Mouse (Mus musculus): ENCODE data around the gene Fgf22. TPM values are rescaled to one million over a fixed set of nuclear protein-coding genes. Genes with fewer than 3 reads are reported as not detected.

Gene Fgf22
- total and polyA plus RNA-seq, 2 experiments from 2014 or later = 1.0 to 1.7 TPM

- DNase-seq = no peak
- Histone ChIP-seq H3K27me3 (ENCODE audit: insufficient read depth, low read length) (no peaks in the 10 kb centered on the region), H3K9ac (no peak overlapping the region), H3K36me3 (ENCODE audit: insufficient read depth) (peaks cover 26% of the 10 kb centered on the region), H3K27ac (ENCODE audit: low read depth, low read length) (no peak overlapping the region), H3K4me2 (ENCODE audit: low read depth) (no peak overlapping the region), H3K4me3 (ENCODE audit: low read depth, low read length) (no peak overlapping the region), H3K4me1 (ENCODE audit: insufficient read depth) (no peaks in the 10 kb centered on the region), H3K9me3 (ENCODE audit: low read length) (no peaks in the 10 kb centered on the region)
- TF ChIP-seq CTCF (IDR thresholded peaks at IDR 0.05; ENCODE audit: low read depth) = no peak
- no peak for ATAC-seq
- 53% methylated on average over 13 of the region's 13 CpGs for WGBS
These were observed 25.4 kb upstream of the Fgf22 start for GRCm38 (mm10) chr10:79729357-79729965.

DNA sequence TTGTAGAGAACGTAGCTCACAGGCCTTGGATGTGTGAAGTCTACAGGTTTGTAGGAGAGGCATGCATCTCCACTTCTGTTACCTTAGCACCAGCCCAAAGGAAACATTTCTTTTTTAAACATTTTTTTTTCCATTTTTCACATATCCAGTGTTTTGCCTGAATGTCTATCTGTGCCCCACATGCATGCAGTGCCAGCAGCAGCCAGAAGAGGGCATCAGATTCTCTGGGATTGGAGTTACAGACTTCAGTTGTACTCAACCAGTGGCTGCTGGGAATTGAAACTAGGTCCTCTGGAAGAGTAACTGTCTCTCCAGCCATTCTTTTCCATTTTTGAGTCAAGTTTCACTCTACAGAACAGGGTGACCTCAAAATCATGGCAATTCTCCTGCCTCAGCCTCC lies 22.4 kb upstream of the Fgf22 start:
- Histone ChIP-seq H3K4me1 (ENCODE audit: insufficient read depth) (no peaks in the 10 kb centered on the region), H3K36me3 (ENCODE audit: insufficient read depth) (peaks cover 52% of the 10 kb centered on the region), H3K9ac (no peak overlapping the region), H3K27ac (ENCODE audit: low read depth, low read length) (no peak overlapping the region), H3K4me3 (ENCODE audit: low read depth, low read length) (no peak overlapping the region), H3K9me3 (ENCODE audit: low read length) (no peaks in the 10 kb centered on the region), H3K27me3 (ENCODE audit: insufficient read depth, low read length) (no peaks in the 10 kb centered on the region), H3K4me2 (ENCODE audit: low read depth) (no peak overlapping the region)
- DNase-seq = no peak
- ATAC-seq = no peak
- TF ChIP-seq CTCF (IDR thresholded peaks at IDR 0.05; ENCODE audit: low read depth) = peak; percentile 53
- 95% methylated on average over 1 of the region's 1 CpGs for WGBS

GRCm38 (mm10) chr10:79733847-79734246 lies 21.0 kb upstream of the Fgf22 start:
- H3K36me3 ChIP-seq (ENCODE audit: insufficient read depth) = peaks cover 65% of the 10 kb centered on the region
- no peak overlapping the region for H3K27ac ChIP-seq (ENCODE audit: low read depth, low read length)
- no peaks in the 10 kb centered on the region for H3K4me1 ChIP-seq (ENCODE audit: insufficient read depth)
- DNase-seq = no peak
- TF ChIP-seq CTCF (IDR thresholded peaks at IDR 0.05; ENCODE audit: low read depth) = no peak
- no peak for ATAC-seq
- H3K9ac ChIP-seq = no peak overlapping the region
- H3K9me3 ChIP-seq (ENCODE audit: low read length) = 0 out of 2 replicates have a peak, but pooled peaks cover 5% of the 10 kb centered on the region
- H3K4me2 ChIP-seq (ENCODE audit: low read depth) = no peak overlapping the region
- H3K4me3 ChIP-seq (ENCODE audit: low read depth, low read length) = no peak overlapping the region
- WGBS = 94% methylated on average over 15 of the region's 15 CpGs
- H3K27me3 ChIP-seq (ENCODE audit: insufficient read depth, low read length) = no peaks in the 10 kb centered on the region

GRCm38 (mm10) chr10:79735361-79735760 lies 19.5 kb upstream of the Fgf22 start:
- Histone ChIP-seq H3K9ac (no peak overlapping the region), H3K27me3 (ENCODE audit: insufficient read depth, low read length) (no peaks in the 10 kb centered on the region), H3K4me1 (ENCODE audit: insufficient read depth) (no peaks in the 10 kb centered on the region), H3K9me3 (ENCODE audit: low read length) (peaks cover 13% of the 10 kb centered on the region; the same call in 1 of the 2 replicates), H3K4me2 (ENCODE audit: low read depth) (no peak overlapping the region), H3K4me3 (ENCODE audit: low read depth, low read length) (no peak overlapping the region), H3K27ac (ENCODE audit: low read depth, low read length) (no peak overlapping the region), H3K36me3 (ENCODE audit: insufficient read depth) (peaks cover 81% of the 10 kb centered on the region)
- ATAC-seq (no peak), DNase-seq (no peak)
- no peak for TF ChIP-seq CTCF (IDR thresholded peaks at IDR 0.05; ENCODE audit: low read depth)
- 41% methylated on average over 42 of the region's 52 CpGs for WGBS

GRCm38 (mm10) chr10:79736706-79737105 lies 18.2 kb upstream of the Fgf22 start:
- H3K27ac ChIP-seq (ENCODE audit: low read depth, low read length) = no peak overlapping the region
- no peak overlapping the region for H3K9ac ChIP-seq
- no peak overlapping the region for H3K4me2 ChIP-seq (ENCODE audit: low read depth)
- no peaks in the 10 kb centered on the region for H3K4me1 ChIP-seq (ENCODE audit: insufficient read depth)
- WGBS = 93% methylated on average over 14 of the region's 14 CpGs
- DNase-seq (no peak), ATAC-seq (no peak)
- H3K9me3 ChIP-seq (ENCODE audit: low read length) = peaks cover 13% of the 10 kb centered on the region; the same call in 1 of the 2 replicates
- no peaks in the 10 kb centered on the region for H3K27me3 ChIP-seq (ENCODE audit: insufficient read depth, low read length)
- H3K4me3 ChIP-seq (ENCODE audit: low read depth, low read length) = no peak overlapping the region
- no peak for TF ChIP-seq CTCF (IDR thresholded peaks at IDR 0.05; ENCODE audit: low read depth)
- peaks cover 91% of the 10 kb centered on the region for H3K36me3 ChIP-seq (ENCODE audit: insufficient read depth)

DNA sequence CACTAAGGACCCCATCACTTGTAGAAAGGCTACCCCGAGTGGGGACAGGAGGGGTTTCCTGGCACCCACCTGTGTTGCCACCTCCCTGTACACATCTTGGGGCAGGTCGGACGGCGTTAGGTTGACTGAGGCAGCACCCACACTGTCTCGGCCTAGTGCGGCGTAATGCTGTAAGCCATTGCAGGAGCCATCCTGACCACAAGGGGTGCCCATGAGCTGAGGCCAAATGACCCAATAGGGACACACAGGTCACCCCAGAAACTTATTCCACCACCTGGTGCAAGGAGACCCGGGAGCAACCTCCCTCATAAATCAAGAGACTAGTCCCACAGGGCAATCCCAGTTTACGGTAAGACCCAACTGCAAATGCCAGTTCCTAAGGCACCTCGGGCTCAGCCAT lies 16.6 kb upstream of the Fgf22 start:
- H3K27ac ChIP-seq (ENCODE audit: low read depth, low read length) = no peak overlapping the region
- peak; percentile 53 for TF ChIP-seq CTCF (IDR thresholded peaks at IDR 0.05; ENCODE audit: low read depth)
- no peak for ATAC-seq
- H3K4me2 ChIP-seq (ENCODE audit: low read depth) = no peak overlapping the region
- H3K9me3 ChIP-seq (ENCODE audit: low read length) = peaks cover 13% of the 10 kb centered on the region; the same call in 1 of the 2 replicates
- H3K27me3 ChIP-seq (ENCODE audit: insufficient read depth, low read length) = no peaks in the 10 kb centered on the region
- H3K36me3 ChIP-seq (ENCODE audit: insufficient read depth) = peaks cover 92% of the 10 kb centered on the region
- no peaks in the 10 kb centered on the region for H3K4me1 ChIP-seq (ENCODE audit: insufficient read depth)
- no peak overlapping the region for H3K9ac ChIP-seq
- WGBS = 89% methylated on average over 10 of the region's 10 CpGs
- DNase-seq = no peak
- H3K4me3 ChIP-seq (ENCODE audit: low read depth, low read length) = no peak overlapping the region

- H3K4me2 ChIP-seq (ENCODE audit: low read depth) = no peak overlapping the region
- TF ChIP-seq CTCF (IDR thresholded peaks at IDR 0.05; ENCODE audit: low read depth) = no peak
- H3K36me3 ChIP-seq (ENCODE audit: insufficient read depth) = peaks cover 90% of the 10 kb centered on the region
- H3K27ac ChIP-seq (ENCODE audit: low read depth, low read length) = no peak overlapping the region
- H3K4me3 ChIP-seq (ENCODE audit: low read depth, low read length) = no peak overlapping the region
- peaks cover 13% of the 10 kb centered on the region; the same call in 1 of the 2 replicates for H3K9me3 ChIP-seq (ENCODE audit: low read length)
- H3K9ac ChIP-seq = no peak overlapping the region
- H3K4me1 ChIP-seq (ENCODE audit: insufficient read depth) = no peaks in the 10 kb centered on the region
- ATAC-seq = no peak
- DNase-seq = no peak
- 97% methylated on average over 28 of the region's 28 CpGs for WGBS
- no peaks in the 10 kb centered on the region for H3K27me3 ChIP-seq (ENCODE audit: insufficient read depth, low read length)
These were observed 15.6 kb upstream of the Fgf22 start for GRCm38 (mm10) chr10:79739234-79739633.
